Comparison of ENCODE assay signal across 20 mouse cellular contexts in the genomic region with DNA sequence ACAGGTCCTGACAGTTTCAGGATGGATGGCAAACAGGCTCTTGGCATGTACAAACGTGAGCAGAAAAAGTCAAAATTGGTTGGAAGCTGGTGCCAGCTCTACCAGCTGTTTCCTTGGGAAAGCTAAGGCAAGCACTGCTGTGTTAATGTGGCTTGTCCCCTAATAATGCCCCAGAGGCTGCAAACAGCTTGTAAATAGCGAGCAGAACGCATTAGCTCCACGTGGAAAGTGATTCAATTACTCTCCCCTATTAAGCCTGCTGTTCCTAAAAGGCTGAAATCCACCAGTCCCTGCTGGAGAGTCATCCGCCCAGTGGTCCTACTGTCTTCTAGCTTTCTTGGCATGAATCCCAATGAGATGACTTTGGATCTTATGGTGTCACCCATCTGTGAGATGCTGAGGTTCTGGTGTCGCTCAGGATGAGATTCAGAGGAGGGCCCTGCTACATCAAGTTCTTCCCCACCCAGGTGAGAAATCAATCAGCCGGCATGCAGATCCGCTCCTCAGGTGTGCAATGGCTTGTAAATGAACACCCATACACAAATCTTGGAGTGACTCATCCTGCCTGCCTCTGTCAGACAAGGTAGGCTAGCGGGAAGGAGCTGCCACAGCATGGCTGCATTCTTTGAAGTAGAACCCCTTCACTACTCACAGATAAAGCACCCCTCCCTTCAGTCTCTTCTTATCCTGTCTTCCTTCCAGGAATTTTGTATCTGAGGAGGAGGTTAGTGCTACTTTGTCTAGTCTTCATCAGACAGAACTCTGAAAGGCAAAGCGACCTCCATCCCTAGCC. TPM values are rescaled to one million over a fixed set of nuclear protein-coding genes. Genes with fewer than 3 reads are reported as not detected.
A peak's percentile ranks its signal among the peaks of the same experiment; 100 is the strongest.
DNase-seq lines count a peak whose midpoint lies in the region.
"Had no signal": no experiment of that assay in that cellular context is flagged by ENCODE, and none has a peak within 500 bp of the region (broad histone marks: within the 10 kb centered on the region; RNA-seq: fewer than 3 reads in every experiment).

No protein-coding gene starts in this region.

- DNase-seq in cerebellum, postnatal 10 days, result peak; percentile 15 to 20
- no peak for DNase-seq in cerebellum, adult 8-10 months
- peak; percentile 79 for DNase-seq in heart, adult 11 months
- no peak for DNase-seq in heart, adult 18-20 months
- DNase-seq in brain, adult 2 months (ENCODE audit: low read depth, low spot score), result peak; percentile 8
- peak; percentile 28 for DNase-seq in hindlimb bud, embryonic 11.5 days (ENCODE audit: extremely low spot score, low read depth, low spot score)
- DNase-seq in frontal cortex, postnatal 14 days (ENCODE audit: low spot score in 2 of 2), result no peak
- DNase-seq in right cerebral cortex, postnatal 25 days, result no peak
- DNase-seq: adrenal gland, adult 2 months; cerebellum, postnatal 14 days; gastrocnemius, postnatal 14 days; kidney, postnatal 14 days; layer of hippocampus, postnatal 36 days; liver, embryonic 13.5 days; lung, postnatal 4 days; thymus, adult 2 months had no signal

RNA-seq across cellular contexts. Expression of a gene that starts 7.9 kb away (rescaled TPM):
- total RNA-seq in heart, adult 18-20 months (2021), result not detected
- total RNA-seq: adrenal gland, adult 2 months; gastrocnemius, postnatal 14 days; hematopoietic stem cell, adult 5-6 weeks; layer of hippocampus, adult 2 months; layer of hippocampus, postnatal 36 days; left cerebral cortex, postnatal 25 days; neutrophil, adult 5-6 weeks had no signal

Comparison
In these comparisons a context has a peak if more than half of its experiments do, and no peak if none do; other contexts are left out.
1. DNase-seq: peak in cerebellum, postnatal 10 days (2 of 2), heart, adult 11 months (single experiment), brain, adult 2 months (single experiment) and hindlimb bud, embryonic 11.5 days (single experiment); none in cerebellum, adult 8-10 months (single experiment), heart, adult 18-20 months (0 of 2), frontal cortex, postnatal 14 days (0 of 2) and right cerebral cortex, postnatal 25 days (single experiment).